Mouse (Mus musculus) E14TG2a.4 (cell line): Measurements from ENCODE around the gene Ctnna3.

ENCODE experiments used
- CTCF ChIP-seq: conservative IDR thresholded peaks from 2 replicates; pipeline ENCODE4 v1.5.1; 2014; ENCODE audit warnings: low read length
- NANOG ChIP-seq: IDR thresholded peaks from 2 replicates; pipeline ENCODE4 v1.6.1; 2014; ENCODE audit warnings: borderline replicate concordance, low read length, mixed read lengths

GRCm38 (mm10) chr10:63453926-63454325, 24.0 kb downstream of the Ctnna3 start:
- no peak for TF ChIP-seq CTCF
- no peak for TF ChIP-seq NANOG
